Mouse (Mus musculus) urinary bladder, postnatal 14 days (tissue): ENCODE results near the gene Inava.
A peak's percentile ranks its signal among the peaks of the same experiment; 100 is the strongest.

Experiments
- DNase-seq: peaks from one replicate; pipeline ENCODE4 v3.0.0; 2021; ENCODE audit warnings: low spot score

Gene Inava

GRCm38 (mm10) chr1:136231596-136231995, 2.5 kb downstream of the Inava start:
- peak; percentile 63 for DNase-seq

DNA sequence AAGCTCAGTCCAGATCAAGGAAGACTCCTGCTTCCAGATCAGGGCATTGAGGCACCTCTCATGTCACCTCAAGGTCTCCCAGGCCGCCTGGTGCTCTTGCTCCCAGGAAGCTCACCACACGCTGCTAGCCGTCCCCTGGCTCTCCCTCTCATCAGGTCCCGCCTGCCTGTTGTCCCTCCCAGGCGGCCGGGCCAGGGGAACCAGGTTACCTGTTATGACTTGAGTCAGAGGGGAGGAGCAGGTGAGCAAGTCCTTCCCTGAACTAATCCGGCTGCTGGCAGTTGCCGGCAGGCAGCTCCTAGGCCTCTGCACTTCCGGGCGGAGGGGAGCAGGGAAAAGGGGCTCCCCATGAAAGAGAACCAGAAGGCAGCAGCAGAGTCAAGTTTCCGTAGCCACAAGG, 3.9 kb downstream of the Inava start:
- DNase-seq, result peak; percentile 84

- DNase-seq, result no peak
Measured at GRCm38 (mm10) chr1:136229040-136229373, 5.1 kb downstream of the Inava start.

DNA sequence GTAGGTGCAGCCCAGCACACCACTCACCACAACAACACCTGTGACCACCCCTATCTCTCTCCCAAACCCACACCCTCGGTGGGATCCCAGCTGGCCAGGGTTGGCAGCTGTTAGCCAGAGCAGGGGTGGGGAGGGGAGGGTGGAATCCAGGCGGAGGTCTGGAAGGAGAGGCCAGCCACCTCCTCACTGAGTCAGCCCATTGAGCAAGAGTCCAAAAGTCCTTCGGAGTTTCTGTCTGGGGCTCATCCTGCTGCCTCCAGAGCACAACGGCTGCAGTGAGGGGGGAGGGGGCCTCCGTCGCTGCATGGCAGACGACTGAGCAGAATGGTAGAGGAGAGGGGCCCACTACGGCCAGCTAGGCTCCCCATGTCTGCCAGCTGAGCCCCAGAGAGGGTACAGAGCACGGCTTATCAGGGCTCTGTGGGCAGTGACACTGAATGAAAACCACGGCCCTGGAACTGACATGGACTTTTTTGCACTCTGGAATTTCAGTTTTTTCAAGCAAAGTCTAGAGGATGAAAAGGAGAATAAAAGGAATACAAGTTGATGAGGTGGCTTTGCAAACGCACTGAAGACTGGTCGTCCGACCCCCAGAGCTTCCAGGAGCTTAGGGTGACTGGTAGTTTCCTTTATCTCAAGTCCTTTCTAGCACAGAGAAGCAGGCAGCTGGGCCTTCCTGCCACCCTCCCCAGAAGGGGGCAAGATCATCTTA, 5.6 kb downstream of the Inava start:
- peak; percentile 58 for DNase-seq

GRCm38 (mm10) chr1:136227870-136228269, 6.2 kb downstream of the Inava start:
- peak; percentile 57 for DNase-seq

- no peak for DNase-seq
Measured at GRCm38 (mm10) chr1:136226626-136227025, 7.4 kb downstream of the Inava start.

GRCm38 (mm10) chr1:136225846-136226245, 8.2 kb downstream of the Inava start:
- no peak for DNase-seq

DNA sequence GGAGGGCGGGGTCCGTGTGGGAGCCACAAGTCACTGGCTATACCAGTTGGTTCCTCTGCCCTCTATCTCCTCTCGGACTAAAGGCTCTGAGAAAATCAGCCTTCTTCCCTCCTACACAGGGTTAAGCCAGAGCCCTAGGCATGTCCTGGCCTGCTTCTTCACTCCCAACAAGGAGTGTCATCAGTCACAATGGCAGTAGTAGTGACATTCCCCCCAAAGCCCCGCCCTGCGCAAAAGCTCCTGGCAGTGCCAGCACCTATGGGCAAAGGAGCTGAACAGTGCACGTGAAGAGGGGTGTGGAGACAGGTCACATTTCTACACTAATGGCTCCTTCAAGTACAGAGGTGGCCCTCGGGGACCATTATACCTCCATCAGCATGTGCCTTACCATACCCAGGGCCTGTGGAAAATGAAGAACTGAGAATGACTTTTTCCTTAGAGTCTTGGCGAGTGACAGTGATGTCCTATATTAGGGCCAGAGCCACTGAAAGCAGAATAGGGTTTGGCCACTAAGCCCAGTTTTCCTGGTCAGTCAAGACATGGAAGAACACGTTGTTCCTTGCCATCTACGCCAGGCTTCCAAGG, 10.2 kb downstream of the Inava start:
- DNase-seq, result peak; percentile 82

- DNase-seq, result no peak
Measured at GRCm38 (mm10) chr1:136222386-136222785, 11.7 kb downstream of the Inava start.

DNA sequence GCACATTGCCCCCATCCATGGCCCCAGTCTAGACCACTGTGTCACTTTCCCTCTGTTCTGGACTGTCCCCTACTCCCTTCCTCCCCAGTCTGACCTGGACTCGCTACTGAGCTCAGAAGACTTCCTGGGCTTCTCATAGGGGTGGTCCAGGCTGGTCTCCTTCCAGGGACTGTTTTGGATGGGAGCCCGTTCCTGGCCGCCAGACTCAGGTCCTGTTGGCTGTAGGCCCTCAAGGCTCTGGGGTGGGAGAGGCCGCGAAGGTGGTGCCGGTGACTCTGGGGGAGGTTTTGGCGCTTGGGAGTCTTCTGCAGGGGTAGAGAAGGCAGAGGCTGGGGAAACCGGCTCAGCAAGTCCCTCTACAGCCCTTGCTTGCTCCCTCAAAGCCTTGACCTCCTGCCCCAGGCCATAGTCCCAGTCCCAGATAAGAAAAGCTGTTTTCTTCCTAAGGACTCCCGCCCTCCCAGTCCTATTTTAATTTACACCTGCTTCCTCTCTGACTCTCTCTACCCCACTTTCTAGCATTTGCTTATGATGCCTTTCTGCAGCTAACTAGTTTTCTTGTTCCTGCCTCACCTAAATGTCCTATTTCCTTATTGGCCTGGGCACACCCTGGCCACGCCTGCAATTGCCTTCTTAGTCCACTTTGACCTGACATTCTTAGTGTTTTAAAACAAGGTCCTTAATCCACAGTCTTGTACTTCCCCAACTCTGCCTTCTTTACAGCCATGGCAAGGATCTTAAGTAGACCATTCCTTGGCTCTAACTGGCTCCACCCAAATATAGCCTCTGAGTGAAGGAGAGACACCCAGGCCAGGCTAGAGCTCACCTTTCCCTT, 13.8 kb downstream of the Inava start:
- DNase-seq, result peak; percentile 82

GRCm38 (mm10) chr1:136214304-136214703, 19.8 kb downstream of the Inava start:
- DNase-seq, result no peak

GRCm38 (mm10) chr1:136212803-136213202, 21.3 kb downstream of the Inava start, which contains the start of gene Mroh3:
Gene Mroh3, minus strand, starts transcription at chr1:136212828.
- no peak for DNase-seq

- no peak for DNase-seq
Measured at GRCm38 (mm10) chr1:136190033-136190432, 44.0 kb downstream of the Inava start.

GRCm38 (mm10) chr1:136179511-136180001, 54.5 kb downstream of the Inava start:
- DNase-seq, result no peak

- no peak for DNase-seq
Measured at GRCm38 (mm10) chr1:136178741-136179140, 55.3 kb downstream of the Inava start.

DNA sequence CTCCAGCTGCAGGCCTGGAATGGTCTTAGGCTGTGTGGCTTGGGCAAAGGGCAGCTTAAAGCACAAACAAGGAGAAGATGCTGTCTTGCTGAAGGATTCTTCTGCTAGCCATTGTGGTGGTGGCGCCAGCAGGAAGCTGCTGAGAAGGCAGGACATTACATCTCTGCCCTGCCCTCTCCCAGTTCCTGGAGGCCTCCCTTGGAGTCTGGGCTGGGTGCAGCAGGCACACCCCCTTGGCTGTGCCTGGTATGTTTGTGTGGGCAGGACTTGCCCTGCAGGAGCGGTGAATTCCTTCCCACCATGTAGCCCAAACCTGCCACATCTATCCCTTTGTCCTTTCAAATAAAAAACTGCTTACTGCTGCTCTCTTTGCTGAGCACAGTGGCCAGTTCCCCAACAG, 57.0 kb downstream of the Inava start:
- peak; percentile 59 for DNase-seq

GRCm38 (mm10) chr1:136175183-136175582, 58.9 kb downstream of the Inava start:
- no peak for DNase-seq

- DNase-seq, result peak; percentile 54
Measured at GRCm38 (mm10) chr1:136174101-136174606, 59.9 kb downstream of the Inava start.

DNA sequence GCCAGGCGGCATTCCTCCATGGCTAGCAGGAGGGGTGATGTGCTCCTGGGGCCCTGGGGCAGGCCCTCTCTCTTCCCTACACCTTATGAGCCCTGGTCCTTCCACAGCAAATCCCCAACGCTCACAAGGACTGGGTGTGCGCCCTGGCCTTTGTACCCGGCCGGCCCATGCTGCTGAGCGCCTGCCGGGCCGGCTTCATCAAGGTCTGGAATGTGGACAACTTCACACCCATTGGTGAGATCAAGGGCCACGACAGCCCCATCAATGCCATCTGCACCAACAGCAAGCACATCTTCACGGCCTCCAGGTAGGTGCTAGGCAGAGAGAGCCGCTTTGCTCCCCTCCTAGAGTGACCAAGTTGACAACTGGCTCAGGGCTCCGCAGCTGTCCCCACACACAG, 61.4 kb downstream of the Inava start:
- no peak for DNase-seq

DNA sequence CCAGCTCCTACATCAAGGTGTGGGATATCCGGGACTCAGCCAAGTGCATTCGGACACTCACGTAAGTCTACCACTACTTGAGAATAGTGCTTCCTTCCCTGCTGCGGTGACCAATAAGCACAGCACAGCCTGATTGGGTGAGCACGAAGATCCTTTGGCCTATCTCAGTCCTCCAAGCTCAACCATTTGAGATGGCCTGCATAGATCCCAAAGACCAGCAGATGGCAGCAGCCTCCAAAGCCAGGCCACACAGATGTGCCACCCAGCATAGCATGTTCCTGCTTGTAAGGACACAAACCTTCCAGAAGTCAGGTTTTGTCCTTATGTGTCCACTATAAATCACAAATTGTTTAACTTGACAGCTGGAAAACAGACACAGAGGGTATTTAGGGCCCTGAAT, 64.0 kb downstream of the Inava start:
- DNase-seq, result peak; percentile 77

DNA sequence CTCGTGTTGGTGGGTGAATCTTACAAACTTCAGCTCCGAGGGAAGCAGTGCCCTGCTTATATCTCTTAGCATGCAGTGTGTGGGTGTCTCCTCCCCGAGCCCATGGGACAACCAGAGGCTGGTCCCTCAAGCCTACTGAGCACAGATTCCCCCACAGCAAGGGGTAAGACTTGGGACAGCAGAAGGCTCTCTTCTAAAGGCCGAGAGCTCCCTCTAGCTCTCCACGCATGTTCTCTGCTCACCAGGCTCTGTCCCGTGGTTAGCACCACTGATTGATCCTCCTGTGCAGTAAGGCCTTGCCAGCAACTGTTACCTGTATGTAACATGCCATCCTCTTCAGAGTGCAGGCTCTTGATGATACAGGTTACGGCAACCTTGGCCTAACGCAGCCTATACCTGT, 66.4 kb downstream of the Inava start:
- peak; percentile 22 for DNase-seq

- no peak for DNase-seq
Measured at GRCm38 (mm10) chr1:136165436-136165835, 68.6 kb downstream of the Inava start.
